ENCODE assay signal across 10 mouse cellular contexts in genomic region chr6:73070663-73071062, GRCm38 (mm10).
DNase-seq lines count a peak whose midpoint lies in the region; ATAC-seq lines count a peak whose summit lies in the region.
"Had no signal": no experiment of that assay in that cellular context is flagged by ENCODE, and none has a peak within 500 bp of the region (broad histone marks: within the 10 kb centered on the region; RNA-seq: fewer than 3 reads in every experiment).

No protein-coding gene starts in this region.

- H3K36me3 ChIP-seq in lung, embryonic 16.5 days (ENCODE audit: control insufficient read depth, insufficient read depth, low read length): no peaks in the 10 kb centered on the region
- H3K36me3 ChIP-seq in hindbrain, embryonic 13.5 days: no peaks in the 10 kb centered on the region
- H3K36me3 ChIP-seq: forebrain, embryonic 10.5 days had no signal

- WGBS in lung, embryonic 16.5 days: 26% methylated on average over 6 of the region's 6 CpGs
- WGBS in hindbrain, embryonic 13.5 days: 78% methylated on average over 6 of the region's 6 CpGs

- no peaks in the 10 kb centered on the region for H3K9me3 ChIP-seq in lung, embryonic 16.5 days (ENCODE audit: control insufficient read depth, low read length)
- H3K9me3 ChIP-seq in hindbrain, embryonic 13.5 days: no peaks in the 10 kb centered on the region
- H3K9me3 ChIP-seq: forebrain, embryonic 10.5 days had no signal

- ATAC-seq in lung, embryonic 16.5 days (ENCODE audit: low read depth): peak; percentile 83
- ATAC-seq in hindbrain, embryonic 13.5 days (ENCODE audit: low FRiP score): no peak

- H3K4me2 ChIP-seq in lung, embryonic 16.5 days (ENCODE audit: low read depth, low read length): no peak overlapping the region
- no peak overlapping the region for H3K4me2 ChIP-seq in hindbrain, embryonic 13.5 days

- H3K9ac ChIP-seq in lung, embryonic 16.5 days (ENCODE audit: low read length): no peak overlapping the region
- H3K9ac ChIP-seq in hindbrain, embryonic 13.5 days: no peak overlapping the region

- H3K4me3 ChIP-seq in brown adipose tissue, adult 24 weeks (ENCODE audit: insufficient read depth, low read depth, low read length): no peak overlapping the region
- H3K4me3 ChIP-seq in lung, embryonic 16.5 days (ENCODE audit: low read length): no peak overlapping the region
- H3K4me3 ChIP-seq in hindbrain, embryonic 13.5 days: no peak overlapping the region
- H3K4me3 ChIP-seq: forebrain, embryonic 10.5 days had no signal

- H3K27me3 ChIP-seq in lung, embryonic 16.5 days (ENCODE audit: control insufficient read depth, insufficient read depth, low read depth, low read length): no peaks in the 10 kb centered on the region
- no peaks in the 10 kb centered on the region for H3K27me3 ChIP-seq in hindbrain, embryonic 13.5 days

- peak overlapping the region; percentile 63 for H3K27ac ChIP-seq in brown adipose tissue, adult 24 weeks (replicated peaks; ENCODE audit: low read depth, low read length)
- H3K27ac ChIP-seq in lung, embryonic 16.5 days (ENCODE audit: low read length): peak overlapping the region; percentile 61
- no peak overlapping the region for H3K27ac ChIP-seq in hindbrain, embryonic 13.5 days
- H3K27ac ChIP-seq: forebrain, embryonic 10.5 days had no signal

- intact Hi-C loops in heart, postnatal 14 days (cut with DNase I): no loop called here

- peaks cover 6% of the 10 kb centered on the region; the same call in 1 of the 2 replicates for H3K4me1 ChIP-seq in brown adipose tissue, adult 24 weeks (ENCODE audit: control insufficient read depth, insufficient read depth, insufficient read length, low read length)
- peaks cover 3% of the 10 kb centered on the region; the same call in 1 of the 2 replicates for H3K4me1 ChIP-seq in lung, embryonic 16.5 days (replicated peaks; ENCODE audit: control insufficient read depth, insufficient read depth, low read length)
- no peaks in the 10 kb centered on the region for H3K4me1 ChIP-seq in hindbrain, embryonic 13.5 days (replicated peaks)
- H3K4me1 ChIP-seq: forebrain, embryonic 10.5 days had no signal

- DNase-seq in adrenal gland, postnatal 14 days: peak; percentile 15
- no peak for DNase-seq in adrenal gland, postnatal 25 days
- DNase-seq in heart, postnatal 14 days: peak; percentile 18 to 20
- DNase-seq in layer of hippocampus, adult 18-20 months (ENCODE audit: low spot score in 2 of 2): no peak
- no peak for DNase-seq in right cerebral cortex, postnatal 10 days (ENCODE audit: low spot score in 2 of 2)
- DNase-seq: gastrocnemius, postnatal 36 days had no signal

Comparison
In these comparisons a context has a peak if more than half of its experiments do, and no peak if none do; other contexts are left out.
1. DNase-seq: peak in adrenal gland, postnatal 14 days (single experiment) and heart, postnatal 14 days (2 of 2); none in adrenal gland, postnatal 25 days (single experiment), layer of hippocampus, adult 18-20 months (0 of 2) and right cerebral cortex, postnatal 10 days (0 of 2).